Mouse (Mus musculus): ENCODE data around the gene Micu1.
"Not testable (repeated sequence)": the region's sequence is repeated elsewhere in the genome, so short reads cannot be mapped to it uniquely, and the experiment has no call there.

Micu1 gene

DNA sequence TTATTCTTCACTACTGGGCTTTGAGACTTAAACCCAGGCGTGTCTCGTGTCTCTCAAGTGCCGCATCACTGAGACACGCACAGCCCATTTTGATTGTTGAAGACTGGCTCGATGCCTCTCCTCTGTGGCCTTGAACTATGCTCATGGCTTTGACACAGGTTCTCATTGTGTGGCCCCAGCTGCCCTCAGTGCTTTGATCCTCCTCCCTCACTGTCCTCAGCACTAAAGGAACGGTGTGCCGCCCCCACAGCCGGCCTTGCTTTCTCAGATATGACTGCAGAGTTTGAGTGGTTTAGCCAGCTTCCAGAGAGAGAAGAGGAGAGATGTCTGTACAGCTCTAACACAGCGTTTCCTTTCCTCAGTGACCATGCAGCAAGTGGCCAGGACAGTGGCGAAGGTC lies 158.9 kb downstream of the Micu1 start:
- DNase-seq, result no peak

DNA sequence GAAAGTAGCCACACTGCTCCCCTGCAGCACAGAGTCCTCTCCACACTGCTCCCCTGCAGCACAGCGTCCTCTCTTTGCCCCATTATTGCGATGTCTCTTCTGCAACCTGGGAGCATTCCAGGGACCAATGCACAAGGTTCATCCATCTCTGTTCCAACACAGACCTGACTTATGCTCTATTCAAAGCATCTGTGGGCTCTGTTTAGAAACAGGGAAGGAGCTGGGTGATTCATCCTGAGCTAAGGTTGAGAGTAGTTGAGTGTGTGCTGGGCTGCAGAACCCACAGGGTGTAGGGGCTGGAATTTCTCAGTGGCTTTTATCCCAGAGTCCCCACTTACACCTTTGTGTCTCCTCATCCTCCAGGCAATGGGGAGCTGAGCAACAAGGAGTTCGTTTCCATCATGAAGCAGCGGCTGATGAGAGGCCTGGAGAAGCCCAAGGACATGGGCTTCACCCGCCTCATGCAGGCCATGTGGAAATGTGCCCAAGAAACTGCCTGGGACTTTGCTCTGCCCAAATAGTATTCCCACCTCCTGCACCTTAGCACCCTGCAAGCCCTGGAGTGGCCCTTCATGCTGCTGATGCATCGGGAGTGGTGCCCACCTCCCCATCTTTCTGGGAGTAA lies 160.7 kb downstream of the Micu1 start:
- no peak for DNase-seq

DNA sequence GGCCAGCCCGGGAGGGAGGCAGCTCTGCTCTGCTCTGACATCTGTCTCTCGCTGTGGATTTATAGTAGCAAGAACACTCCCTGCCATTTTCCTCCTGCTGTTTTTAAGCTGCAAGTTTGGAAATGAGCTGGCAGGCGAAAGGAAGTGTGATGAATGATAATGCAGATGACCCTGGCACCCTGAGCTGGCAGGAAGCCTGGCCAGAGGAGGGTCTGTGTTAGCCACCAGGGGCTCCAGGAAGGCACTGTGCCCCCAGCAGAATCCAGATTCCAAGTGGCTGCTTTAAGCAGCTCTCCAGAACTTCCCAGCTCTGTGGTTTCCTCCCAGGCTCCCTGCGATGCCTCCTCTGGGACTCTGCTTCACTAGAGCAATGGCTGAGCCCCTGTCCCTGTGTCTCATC lies 161.3 kb downstream of the Micu1 start:
- DNase-seq, result no peak

DNA sequence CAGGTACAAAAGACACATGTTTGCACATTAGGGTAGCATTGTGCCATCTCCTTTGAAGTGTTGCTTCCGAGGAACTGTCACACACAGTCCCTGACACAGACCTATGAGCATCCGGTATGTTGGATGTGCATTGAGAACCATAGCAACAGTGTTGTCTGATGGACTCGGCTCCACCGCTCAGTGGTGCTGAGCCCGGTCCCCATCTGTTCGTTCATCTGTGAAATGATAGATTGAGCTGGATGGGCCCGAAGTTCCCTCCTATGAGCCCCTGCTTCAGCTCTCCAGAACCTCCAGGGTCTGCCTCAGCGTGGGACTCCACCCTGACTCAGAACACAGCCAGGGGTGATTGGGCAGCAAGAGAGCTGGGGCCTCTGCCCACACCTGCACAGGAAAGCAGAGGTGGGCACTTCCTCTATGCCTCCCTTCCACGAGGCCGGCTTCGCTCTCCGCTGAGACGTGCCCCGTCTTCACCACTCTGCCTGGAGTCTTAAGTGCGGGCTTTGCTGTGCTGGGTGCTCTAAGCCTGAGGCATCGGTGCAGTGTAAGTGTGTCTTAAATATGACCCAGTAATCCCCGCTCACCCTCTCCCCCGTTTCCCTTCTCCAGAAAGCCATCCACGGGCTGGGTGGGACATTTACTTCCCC lies 162.1 kb downstream of the Micu1 start:
- no peak for DNase-seq

DNA sequence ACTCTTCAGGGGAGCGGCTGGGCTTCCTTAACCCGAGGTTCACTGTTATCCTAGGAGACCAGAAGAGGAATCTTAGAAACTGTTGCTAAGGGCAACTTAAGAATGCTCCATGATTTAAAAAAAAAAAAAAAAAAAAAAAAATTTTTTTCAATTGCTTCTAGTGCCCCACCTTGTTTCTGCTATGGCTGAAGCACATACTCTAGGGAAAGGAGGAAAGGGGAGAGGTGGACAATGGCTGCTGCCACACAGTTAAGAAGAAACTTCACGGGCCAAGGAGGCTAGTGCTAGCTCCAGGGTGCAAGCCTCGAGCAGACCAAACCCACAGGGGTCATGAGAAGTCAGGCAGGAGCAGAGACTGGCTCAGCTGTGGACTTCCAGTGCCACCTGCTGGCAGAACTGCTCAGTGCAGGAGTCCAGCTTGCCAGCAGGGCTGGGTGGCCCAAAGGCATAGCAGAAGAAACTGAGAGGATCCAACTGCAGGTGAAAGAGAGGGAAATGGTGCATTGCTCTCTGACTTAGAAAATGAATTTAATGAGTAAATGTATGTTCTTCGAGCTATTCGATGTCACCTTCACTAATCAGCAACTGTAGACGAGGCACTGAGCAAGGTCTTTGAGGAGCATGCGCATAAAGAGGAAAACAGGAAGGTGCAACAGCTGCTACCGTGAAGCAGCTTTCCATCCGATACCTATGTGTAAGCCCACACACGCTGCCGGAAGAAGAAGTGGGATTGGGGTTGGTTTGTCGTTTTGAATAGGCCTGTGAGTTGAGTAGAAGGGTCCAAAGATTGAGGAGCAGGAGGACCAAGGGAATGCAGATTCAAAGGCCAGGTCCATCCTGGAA lies 162.8 kb downstream of the Micu1 start:
- peak; percentile 83 for DNase-seq

DNA sequence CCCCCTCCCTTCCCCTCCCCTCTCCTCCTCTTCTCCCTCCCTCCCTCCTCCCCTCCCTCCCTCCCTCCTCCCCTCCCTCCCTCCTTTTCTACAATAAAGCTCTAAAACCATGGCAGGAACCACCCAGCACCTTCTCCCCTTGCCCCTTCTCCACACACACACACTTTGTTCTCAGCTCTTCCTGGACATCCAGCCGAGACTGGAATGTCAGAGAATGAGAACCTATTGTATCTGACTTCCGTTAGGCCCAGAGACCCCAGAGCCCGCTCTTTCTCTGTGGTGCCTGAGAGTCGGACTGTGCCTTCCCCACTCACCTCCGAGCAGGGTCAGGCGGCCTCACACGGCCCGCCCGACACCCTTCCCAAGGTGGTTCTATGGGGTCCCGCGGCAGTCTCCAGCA lies 166.0 kb downstream of the Micu1 start:
- no peak for DNase-seq

DNA sequence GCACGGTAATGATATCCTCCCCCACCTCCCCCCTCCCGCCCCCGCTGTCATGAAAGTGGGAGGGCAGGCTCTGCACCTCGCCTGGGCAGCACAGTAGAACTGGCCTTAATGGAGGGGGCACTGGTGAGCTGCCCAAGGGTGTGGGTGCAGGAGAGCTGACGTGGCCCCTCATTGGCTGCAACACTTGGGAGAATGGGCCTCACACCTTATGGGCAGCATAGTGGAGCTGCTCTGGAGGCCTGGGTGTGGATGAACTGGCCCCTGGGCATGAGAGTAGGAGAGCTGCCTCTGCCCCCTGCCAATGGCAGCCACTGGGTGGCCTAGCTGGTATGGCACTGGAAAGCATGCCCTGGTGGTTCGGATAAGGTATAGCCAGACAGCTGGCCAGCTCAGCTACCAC lies 167.8 kb downstream of the Micu1 start:
- DNase-seq, result no peak

DNA sequence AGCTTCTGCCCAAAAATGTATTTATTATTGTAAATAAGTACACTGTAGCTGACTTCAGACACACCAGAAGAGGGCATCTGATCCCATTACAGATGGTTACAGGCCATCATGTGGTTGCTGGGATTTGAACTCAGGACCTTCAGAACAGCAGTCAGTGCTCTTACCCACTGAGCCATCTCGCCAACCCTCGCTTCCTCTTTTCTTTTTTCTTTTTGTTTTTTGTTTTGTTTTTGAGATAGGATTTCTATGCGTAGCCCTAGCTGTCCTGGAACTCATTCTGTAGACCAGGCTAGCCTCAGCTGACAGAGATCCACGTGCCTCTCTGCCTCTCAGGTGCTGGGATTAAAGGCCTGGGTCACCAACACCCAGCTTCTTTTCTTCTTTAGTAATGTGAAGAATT lies 170.4 kb downstream of the Micu1 start:
- DNase-seq, result not testable (repeated sequence)

DNA sequence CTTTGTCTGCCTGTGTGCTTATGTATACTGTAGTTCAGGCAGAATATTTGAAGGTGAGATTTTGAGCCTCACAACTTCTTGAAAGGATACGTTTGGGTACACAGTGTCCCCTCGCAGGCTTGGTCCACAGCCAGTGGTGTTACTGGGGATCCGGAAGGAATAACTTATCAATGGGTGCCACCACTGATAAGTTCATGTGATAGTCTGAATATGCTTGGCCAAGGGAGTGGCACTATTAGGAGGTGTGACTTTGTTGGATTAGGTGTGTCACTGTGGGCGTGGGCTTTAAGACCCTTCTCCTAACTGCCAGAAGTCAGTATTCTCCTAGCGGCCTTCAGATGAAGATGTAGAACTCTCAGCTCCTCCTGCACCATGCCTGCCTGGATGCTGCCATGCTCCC lies 170.9 kb downstream of the Micu1 start:
- DNase-seq, result no peak

DNA sequence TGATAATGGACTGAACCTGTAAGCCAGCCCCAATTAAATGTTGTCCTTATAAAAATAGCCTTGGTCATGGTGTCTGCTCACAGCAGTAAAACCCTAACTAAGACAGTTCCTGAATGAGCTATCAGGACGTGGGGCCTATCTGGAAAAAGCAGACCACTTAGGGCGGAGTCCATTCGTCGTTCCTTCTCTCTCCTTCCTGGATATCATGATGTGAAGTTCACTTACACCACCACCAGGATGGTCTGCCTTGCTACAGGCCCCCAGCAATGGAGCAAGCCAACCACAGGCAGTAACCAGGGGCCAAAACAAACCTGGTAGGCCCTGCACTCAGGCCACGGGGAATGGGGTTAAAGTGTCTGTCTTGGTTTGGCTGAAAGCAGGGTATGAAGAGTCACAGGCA lies 171.3 kb downstream of the Micu1 start:
- no peak for DNase-seq

DNA sequence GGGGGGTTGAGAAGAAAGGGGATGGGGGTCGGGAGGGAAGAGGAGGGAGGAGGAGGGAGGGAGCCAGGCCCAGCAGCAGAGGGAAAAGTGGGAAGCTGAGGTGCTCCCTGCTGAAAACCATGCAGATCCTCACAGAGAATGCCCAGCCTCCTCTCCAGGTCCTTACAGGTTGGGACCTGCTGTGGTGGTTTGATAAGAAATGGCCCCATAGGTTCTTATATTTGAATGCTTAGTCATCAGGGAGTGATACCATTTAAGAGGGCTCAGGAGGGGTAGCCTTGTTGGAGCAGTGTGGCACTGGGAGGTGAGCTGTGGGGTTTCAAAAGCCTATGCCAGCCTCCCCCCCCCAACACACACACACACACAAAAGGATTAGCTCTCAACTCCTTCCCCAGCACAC lies 173.1 kb downstream of the Micu1 start:
- no peak for DNase-seq

DNA sequence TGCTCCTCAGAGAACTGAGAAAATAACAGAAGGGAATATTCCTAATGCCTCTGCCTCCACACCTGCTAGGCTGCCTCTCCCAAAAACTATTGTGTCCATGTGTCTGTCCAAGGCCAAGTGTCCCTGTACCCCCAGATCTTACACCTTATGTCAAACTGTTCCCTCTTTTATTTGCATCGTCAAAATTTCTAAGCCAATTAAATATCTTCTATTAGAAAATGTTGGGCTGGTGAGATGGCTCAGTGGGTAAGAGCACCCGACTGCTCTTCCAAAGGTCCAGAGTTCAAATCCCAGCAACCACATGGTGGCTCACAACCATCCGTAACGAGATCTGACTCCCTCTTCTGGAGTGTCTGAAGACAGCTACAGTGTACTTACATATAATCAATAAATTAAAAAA lies 174.4 kb downstream of the Micu1 start:
- not testable (repeated sequence) for DNase-seq

DNA sequence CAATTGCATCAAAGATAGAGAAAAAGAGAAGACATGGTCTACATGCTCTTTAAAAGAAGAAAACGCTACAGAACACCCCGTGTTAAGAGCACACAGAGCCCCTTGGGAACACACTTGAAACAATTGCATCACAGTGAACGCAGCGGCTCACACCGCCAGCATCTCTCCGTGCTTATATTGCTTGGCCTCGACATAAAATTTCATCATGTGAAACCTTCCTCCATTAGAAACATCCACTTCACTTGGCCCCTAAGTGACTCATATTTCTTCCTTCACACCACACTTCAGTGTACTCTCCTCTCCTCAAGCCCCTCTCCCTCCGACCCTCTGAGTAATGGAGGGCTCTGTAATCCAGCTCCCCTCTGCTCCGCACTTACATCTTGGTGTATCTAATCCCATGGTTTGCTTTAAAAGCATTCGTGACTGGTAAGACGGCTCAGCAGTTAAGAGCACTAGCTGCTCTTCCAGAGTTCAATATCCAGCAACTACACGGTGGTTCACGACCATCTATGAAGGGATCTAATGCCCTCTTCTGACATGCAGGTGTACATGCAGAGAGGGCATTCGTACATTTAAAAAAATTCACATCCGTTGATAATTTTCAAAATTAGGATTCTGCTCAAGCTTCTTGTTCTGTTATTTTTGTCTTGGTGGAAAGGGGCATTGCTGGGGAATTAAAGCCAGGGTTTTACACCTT lies 175.3 kb downstream of the Micu1 start:
- DNase-seq, result no peak

DNA sequence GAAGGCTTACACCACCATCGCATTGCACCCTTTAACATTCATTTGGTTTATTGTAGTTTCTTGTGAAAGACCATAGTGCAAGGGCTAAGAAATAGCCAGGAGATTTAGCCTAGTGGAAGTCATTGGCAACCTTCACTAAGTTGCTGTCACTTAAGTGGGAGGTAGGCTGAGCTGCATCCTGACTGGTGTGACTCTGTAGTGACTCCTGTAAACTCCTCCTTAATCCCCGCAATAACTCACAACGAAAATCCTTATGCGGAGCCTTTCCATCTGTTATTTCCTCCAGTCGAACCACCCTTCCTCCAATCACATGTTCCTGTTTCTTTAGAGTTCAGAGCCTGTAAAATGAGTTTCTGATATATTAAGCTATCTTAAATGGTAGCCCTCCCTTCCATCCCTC lies 176.5 kb downstream of the Micu1 start:
- DNase-seq, result no peak

DNA sequence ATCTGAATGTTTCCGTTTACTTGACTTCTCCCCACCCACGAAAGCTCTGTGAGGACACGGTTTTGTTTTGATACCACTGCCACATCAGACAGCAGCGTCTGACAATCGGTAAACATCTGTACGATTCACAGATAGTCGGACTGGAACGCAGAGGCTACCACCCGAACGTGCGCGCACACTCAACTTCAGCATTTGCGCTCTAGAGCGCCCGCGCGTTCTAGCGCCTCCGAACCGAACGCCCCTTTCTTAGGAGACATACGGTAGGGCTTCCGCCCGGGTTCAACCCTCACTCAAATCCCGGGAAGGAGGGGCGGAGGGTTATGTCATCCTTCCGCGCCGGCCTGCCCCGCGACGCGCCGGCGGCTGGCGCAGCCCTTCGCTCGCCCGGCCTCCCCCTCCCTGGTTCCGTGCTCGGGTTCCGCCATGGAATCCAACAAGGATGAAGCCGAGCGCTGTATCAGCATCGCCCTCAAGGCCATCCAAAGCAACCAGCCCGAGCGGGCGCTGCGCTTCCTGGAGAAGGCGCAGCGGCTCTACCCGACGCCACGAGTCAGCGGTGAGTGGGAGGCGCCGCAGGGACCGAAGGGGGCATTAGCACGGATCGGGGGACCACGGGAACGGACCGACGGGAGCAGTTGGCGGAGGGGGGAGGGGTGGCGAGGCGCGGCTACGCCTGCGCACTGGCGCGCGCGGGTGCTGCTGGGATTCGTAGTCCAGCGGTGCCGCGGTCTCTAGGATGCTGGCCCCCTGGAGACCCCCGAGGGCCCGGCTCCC lies 177.2 kb downstream of the Micu1 start, which contains the start of gene Dnajb12:
Gene Dnajb12, plus strand, starts transcription at position 302 of the 774 bp plus-strand sequence.
- DNase-seq, result peak; percentile 96

DNA sequence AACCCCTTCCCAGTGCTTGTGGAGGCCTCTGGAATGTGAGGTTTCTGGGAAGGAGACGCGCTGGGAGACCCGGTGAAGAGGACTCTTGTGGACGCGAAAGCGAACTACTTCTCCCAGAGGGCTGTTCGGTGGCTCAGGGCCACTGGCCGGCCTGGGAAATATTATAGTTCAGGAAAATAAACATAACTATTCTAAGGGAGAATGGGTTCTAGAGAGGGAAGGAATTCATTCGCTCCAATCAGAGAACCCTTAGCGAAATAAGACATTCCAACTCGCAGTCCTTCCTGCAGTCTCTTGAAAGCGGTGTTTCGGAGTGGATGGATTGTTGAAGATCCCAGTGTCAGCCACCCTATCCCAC lies 177.7 kb downstream of the Micu1 start:
- no peak for DNase-seq

DNA sequence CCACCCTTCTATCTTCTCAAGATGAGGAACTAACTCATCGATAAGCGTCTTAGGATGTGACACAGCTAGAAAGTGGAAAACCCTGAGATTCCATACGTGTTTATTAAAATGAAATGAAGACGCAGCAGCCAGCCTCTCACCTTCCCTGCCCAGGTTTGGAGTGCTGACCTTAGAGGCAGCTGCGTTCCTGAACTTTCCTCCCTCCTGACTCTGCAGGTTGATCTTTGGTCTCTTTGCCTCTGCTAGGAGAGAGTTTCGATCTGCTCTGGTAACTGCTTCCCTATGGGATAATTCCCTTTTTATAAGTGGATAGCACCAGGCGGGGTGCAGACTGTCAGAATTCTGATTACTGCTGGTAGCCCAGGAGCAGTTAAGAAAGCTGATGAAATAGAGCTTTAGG lies 178.6 kb downstream of the Micu1 start:
- no peak for DNase-seq

DNA sequence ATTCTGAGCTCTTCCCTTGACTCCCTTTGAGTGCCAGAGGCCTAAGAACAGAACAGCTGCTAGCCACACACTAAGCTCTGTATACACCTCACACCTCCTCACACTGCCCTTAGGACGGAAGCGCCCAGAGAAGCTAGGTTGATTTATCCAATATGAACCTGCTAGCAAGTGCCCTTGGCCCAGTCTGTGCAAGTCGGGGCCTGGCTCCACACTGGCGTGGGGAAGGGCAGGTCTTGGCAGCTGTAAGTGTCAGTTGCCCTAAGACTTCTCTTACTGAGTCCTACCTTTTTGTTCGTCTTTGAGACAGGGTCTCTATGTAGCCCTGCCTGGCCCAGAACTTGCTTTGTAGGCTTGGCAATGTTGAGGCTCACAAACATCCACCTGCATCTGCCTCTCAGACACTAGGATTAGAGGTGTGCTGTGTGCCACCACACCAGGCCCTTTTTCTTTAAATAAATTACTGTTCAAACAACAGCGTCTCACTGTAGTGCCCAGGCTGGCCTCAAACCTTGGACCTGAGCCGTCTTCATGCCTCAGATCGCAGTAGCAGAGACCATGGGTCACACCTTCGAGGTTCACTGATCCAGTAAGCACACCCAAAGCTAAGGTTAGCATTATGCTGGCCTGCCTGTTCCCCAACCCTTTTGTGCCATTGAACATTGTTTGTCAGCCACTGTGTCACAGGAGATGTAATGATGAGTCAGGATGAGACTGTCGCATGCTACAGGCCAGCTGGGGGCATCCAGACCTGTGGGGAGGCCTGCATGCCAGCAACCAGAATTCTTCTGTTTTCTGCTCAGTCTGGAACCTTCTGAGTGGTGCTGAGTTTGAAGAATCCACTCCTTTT lies 182.3 kb downstream of the Micu1 start:
- no peak for DNase-seq

DNA sequence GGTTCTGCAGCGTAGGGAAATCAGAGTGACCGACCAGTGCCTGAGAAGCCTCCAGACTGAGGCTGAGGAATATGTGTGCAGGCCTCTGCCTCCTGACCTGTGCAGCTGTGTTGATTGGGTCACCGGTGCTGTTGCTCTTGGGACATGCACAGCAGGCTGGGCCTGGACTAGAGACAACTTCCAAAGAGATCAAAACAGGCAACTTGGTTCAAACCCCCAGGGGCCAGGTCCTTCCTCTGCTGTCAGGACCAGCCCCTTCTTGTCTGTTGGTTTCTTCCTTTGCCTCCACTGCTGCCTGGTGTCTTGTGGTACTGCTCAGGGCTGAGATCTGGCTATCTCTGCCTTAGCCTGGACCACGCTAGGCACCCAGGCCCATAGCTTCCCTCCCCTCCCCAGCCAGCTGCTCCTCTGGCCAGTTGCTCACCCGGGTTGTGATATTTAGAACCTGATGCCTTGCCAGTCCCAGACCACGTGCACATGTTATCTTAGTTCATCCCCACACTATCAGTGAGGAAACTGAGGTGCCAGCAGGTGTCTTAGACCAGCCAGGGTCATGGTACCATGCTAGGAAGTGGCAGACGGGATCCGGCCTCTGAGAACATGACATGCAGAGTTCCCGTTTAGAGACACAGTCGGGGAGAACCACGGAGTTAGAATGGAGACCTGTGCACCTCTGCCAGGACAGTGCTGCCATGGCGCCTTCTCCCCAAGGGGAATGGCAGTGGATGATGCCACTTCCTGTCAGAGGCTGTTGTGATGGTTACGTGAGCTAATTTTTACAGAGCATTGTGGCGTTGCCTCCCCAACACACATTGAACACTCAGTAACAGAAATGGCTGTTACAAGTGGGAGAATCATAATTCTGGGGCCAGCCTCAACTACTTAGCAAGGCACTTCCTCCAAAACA lies 183.2 kb downstream of the Micu1 start:
- no peak for DNase-seq

DNA sequence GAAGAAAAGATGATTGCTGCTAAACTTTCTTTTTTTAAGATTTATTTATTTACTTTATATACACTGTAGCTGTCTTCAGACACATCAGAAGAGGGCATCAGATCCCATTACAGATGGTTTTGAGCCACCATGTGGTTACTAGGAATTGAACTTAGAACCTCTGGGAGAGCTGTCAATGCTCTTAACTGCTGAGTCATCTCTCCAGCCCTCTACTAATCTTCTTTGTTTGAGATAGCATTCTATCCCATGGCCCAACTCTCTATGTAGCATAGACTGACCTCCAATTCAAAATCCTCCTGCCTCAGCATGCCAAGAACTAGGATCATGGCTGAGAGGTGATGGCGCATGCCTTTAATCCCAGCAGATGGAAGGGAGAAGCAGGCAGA lies 183.8 kb downstream of the Micu1 start:
- no peak for DNase-seq

DNA sequence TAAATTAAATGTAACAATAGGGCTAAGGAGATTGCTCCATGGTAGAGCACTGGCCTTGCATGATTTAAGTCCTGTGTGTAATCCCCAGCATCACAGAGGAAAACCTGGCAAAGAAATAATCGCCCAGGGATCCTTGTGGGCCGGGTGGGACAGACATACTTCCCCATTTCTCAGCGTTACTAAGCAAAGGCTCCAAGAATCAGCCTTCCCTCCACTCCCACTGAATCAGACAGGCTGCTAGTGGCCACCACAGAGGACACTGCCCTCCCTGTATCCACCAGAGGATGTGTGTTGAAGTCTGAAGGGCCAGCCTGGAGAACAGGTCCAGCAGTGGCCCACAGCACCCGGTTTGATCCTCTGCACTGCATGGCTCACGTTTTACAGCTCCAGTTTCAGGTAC lies 185.2 kb downstream of the Micu1 start:
- no peak for DNase-seq
